Mouse (Mus musculus) induced T-regulatory cell, adult 2 months (primary cell): ENCODE data around the gene 1700021F05Rik.
"Not testable (repeated sequence)": the region's sequence is repeated elsewhere in the genome, so short reads cannot be mapped to it uniquely, and the experiment has no call there.

Experiments used
- DNase-seq: peaks from one replicate; pipeline ENCODE4 v3.0.0-alpha.2; 2012; ENCODE audit warnings: low read depth

1700021F05Rik gene

DNA sequence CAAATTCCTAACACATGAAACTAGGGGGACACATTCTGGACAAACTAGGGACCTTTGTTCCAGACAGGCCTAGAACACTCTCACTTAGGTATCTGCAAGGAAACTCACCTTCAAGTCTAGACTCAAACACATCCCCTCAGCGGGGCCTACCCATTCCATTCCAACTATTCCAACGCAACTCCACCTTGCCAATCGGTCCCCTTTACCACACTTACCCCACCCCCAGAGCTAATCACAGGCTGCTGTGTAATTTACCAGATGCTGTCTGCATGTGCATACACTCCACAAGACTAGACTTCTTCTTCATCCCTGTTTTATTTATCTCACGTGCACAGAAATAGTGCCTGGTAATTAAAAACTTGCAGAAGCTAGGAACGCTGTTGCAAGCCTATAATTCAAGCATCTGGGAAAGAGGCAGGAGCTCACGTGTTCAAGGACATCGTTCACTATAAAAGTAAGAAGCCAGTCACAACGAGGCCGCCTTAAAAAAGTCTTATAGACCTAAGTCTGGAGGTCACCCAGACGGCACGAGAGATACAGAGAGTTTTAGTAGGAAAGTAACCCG, 966 bp downstream of the 1700021F05Rik start:
- DNase-seq = peak; percentile 13

DNA sequence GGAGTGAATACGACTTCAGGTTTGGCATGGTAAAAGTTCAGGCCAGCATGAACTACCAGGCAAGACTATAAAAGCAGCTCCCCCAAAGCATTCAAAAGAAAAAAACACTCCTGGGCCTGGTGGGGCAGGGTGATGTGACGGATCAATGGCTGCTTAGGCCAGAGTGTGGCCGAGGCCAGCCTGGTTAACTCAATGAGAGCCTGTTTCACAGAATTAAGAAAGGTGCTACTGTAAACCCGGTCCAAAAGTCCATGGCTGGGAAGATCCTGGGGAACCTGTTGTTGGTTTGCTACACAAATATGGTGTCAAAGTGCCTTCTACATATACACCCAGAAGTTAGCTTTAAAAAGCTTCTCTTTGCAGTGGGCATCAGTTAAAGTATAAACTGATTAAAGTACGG, 2.0 kb downstream of the 1700021F05Rik start:
- DNase-seq = no peak

- no peak for DNase-seq
These were observed 3.1 kb downstream of the 1700021F05Rik start for GRCm38 (mm10) chr10:43537652-43538051.

DNA sequence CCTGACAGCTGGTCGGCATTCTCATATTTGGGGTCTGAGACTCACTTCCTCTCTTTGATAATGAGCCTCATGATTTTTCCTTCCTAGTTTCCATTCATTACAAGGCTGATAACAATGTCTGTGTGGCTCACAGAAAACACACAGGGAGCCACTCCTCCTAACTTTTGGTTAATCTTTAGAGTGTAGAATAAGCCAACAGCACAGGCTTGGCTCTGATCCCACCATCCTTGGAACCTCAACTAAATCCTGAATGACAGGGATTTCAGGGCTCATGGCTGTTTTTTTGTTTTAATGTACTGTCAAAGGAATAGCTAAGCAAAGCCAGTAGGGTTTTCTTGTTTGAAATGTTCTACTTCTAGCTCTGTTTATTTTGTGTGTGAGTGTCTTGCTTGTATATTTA, 6.4 kb downstream of the 1700021F05Rik start:
- DNase-seq = no peak

GRCm38 (mm10) chr10:43527283-43528269, 13.2 kb downstream of the 1700021F05Rik start:
- no peak for DNase-seq

DNA sequence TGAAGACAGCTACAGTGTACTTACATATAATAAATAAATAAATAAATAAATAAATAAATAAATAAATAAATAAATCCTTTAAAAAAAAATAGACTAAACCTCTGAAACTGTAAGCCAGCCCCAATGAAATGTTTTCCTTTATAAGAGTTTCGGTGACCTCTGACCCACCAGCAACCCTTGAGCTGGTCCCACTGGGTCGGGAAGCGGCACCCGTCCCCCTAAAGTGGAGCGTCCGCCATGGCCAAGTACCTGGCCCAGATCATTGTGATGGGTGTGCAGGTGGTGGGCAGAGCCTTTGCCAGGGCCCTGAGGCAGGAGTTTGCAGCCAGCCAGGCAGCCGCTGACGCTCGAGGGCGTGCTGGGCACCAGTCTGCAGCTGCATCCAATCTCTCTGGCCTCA, 16.9 kb downstream of the 1700021F05Rik start, which contains the start of gene Gm9803:
Gene Gm9803 (plus strand): TSS at position 154 of the 400 bp plus-strand sequence.
- not testable (repeated sequence) for DNase-seq

- no peak for DNase-seq
These were observed 20.8 kb downstream of the 1700021F05Rik start for GRCm38 (mm10) chr10:43519977-43520376.

DNA sequence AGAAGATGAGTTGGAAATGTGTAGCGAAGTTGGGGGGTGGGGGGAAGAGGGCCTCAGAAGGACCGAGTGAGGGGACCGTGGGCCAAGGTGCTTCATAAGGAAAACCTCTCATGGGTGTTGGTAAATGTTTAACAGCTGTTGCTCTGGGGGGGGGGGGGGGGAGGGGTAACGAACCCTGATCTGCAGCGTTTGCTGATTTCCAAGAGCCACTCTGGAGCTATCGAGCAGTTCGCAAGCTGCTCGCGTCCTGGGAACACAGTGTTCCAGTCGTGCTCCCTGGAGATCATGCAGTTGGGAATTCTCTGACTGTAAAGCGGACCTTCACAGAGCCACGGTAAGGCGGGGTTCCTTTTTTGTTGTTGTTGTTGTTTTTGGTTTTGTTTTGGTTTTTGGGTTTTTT, 22.4 kb downstream of the 1700021F05Rik start:
- DNase-seq = no peak

GRCm38 (mm10) chr10:43517836-43518235, 23.0 kb downstream of the 1700021F05Rik start:
- DNase-seq = no peak

DNA sequence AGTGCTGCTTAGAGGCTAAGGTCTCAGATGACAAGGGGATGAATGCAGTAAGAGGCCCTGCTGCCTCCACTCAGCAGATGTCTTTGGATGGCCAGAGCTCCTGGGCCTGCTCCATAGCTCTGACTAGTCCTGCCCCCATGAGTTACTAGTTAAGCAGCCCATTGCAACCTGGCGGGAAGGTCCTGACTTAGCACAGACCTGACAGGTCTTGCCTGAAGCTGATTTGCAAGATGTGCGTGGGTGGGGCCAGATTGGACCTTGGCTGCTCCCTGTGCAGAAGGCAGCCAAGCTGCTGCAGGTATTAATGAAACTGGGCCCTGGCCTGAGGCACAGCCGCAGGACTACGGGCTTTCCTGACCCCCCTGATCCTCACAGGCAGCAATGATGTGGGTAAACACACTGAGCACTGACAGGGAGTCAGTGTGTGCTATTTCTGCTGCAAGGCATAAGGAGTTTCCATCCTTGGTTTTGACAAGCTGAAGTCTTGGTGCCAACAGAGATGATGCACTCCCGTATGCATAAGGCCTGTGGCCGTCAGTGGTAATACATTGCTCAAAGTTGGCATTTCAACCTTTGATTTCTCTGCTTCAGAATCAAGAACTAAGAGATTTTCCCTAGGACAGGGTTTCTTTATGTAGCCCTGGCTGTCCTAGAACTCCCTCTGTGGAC, 23.7 kb downstream of the 1700021F05Rik start:
- no peak for DNase-seq

GRCm38 (mm10) chr10:43512976-43513375, 27.8 kb downstream of the 1700021F05Rik start:
- DNase-seq = no peak

DNA sequence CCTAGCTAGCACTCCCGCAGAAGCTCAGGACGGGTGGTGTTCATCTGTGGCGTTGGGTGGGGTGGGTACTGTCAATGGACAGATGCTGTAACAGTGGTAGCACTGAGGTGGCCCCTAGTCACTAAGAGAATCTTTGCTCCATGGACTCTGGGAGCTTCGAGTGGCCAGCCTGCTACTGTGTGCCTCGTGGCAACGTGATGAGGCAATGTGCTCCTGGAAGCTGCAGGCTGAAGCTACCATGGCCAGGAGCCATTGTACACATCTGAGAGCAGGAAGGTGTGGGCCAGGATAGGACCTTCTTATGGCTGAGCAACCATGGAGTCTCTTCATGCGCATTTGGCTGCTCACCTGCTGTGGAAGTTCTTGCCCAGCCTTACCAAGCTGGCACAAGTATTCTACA, 31.6 kb downstream of the 1700021F05Rik start:
- no peak for DNase-seq

- DNase-seq = no peak
These were observed 33.7 kb downstream of the 1700021F05Rik start for GRCm38 (mm10) chr10:43507051-43507450.

GRCm38 (mm10) chr10:43504291-43504690, 36.5 kb downstream of the 1700021F05Rik start:
- no peak for DNase-seq

- no peak for DNase-seq
These were observed 38.2 kb downstream of the 1700021F05Rik start for GRCm38 (mm10) chr10:43502599-43502998.

GRCm38 (mm10) chr10:43490846-43491245, 49.9 kb downstream of the 1700021F05Rik start:
- DNase-seq = no peak

- DNase-seq = no peak
These were observed 50.8 kb downstream of the 1700021F05Rik start for GRCm38 (mm10) chr10:43490034-43490433.

GRCm38 (mm10) chr10:43489550-43489949, 51.2 kb downstream of the 1700021F05Rik start:
- no peak for DNase-seq

- DNase-seq = no peak
These were observed 51.7 kb downstream of the 1700021F05Rik start for GRCm38 (mm10) chr10:43489139-43489538.

DNA sequence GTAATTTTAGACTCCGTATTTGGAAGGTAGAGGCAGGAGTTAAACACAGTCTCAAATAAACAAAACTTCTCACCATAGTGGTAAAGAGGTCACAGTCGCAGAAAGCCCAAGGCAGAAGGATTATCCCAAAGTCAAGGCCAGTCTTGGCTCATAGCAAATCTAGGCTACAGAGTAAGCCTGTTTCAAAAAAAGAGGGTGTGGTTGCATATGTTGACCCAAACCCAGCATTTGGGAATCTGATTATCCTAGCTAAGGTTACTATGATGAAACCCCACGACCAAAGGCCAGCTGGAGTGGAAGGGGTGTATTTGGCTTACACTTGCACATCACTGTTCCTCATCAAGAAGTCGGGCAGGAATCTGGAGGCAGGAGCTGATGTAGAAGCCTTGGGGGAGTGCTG, 52.5 kb downstream of the 1700021F05Rik start:
- DNase-seq = no peak

GRCm38 (mm10) chr10:43487441-43488010, 53.3 kb downstream of the 1700021F05Rik start:
- no peak for DNase-seq

DNA sequence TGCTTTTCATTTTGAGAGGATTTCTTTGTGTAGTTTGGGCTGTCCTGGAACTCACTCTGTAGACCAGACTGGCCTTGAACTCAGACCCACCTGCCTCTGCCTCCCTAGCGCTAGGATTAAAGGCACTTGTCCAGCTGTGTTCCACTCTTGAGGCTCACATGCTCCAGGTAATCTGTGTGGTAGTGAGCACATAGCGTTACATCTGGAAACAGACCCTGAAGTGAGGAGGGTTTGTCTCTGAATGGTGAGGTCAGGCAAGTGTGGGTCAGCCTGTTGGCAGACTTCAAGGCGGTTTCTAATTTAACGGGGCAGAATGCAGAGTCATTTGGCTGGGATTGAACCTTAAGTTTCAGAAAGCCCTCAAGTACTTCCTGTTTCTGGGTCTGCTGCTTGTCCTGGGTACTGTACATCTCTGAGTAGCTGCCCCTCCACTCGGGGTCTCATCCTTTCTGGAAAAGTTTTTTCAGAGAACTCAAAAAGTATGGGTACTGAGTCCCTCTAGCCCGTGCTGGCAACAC, 55.0 kb downstream of the 1700021F05Rik start:
- no peak for DNase-seq
